Comparison of ENCODE assay signal across 8 mouse cellular contexts in genomic region chr1:66700149-66700692, GRCm38 (mm10). TPM values are rescaled to one million over a fixed set of nuclear protein-coding genes. Genes with fewer than 3 reads are reported as not detected.
DNase-seq lines count a peak whose midpoint lies in the region; ATAC-seq lines count a peak whose summit lies in the region.

No protein-coding gene starts in this region.

- H3K4me2 ChIP-seq in heart, embryonic 11.5 days, result peak overlapping the region; percentile 25
- H3K4me2 ChIP-seq in hindbrain, embryonic 14.5 days (replicated peaks), result peak overlapping the region; percentile 59
- peak overlapping the region; percentile 33; the same call in 1 of the 2 replicates for H3K4me2 ChIP-seq in midbrain, embryonic 11.5 days

- no peaks in the 10 kb centered on the region for H3K27me3 ChIP-seq in heart, embryonic 11.5 days (ENCODE audit: control insufficient read depth, insufficient read depth, low read length)
- no peaks in the 10 kb centered on the region for H3K27me3 ChIP-seq in hindbrain, embryonic 14.5 days (ENCODE audit: control insufficient read depth, insufficient read depth, low read length)
- no peaks in the 10 kb centered on the region for H3K27me3 ChIP-seq in midbrain, embryonic 11.5 days (ENCODE audit: control insufficient read depth, insufficient read depth, low read length)

- H3K27ac ChIP-seq in heart, embryonic 11.5 days (ENCODE audit: low read depth, low read length), result no peak overlapping the region
- no peak overlapping the region for H3K27ac ChIP-seq in hindbrain, embryonic 14.5 days
- H3K27ac ChIP-seq in midbrain, embryonic 11.5 days (ENCODE audit: low read depth, low read length), result no peak overlapping the region

- ATAC-seq in heart, embryonic 11.5 days (replicated peaks; ENCODE audit: insufficient number of reproducible peaks, low FRiP score, low TSS enrichment), result no peak
- peak; percentile 37 for ATAC-seq in hindbrain, embryonic 14.5 days (ENCODE audit: low FRiP score)
- peak; percentile 47 for ATAC-seq in midbrain, embryonic 11.5 days (ENCODE audit: low FRiP score)

- H3K36me3 ChIP-seq in heart, embryonic 11.5 days (ENCODE audit: control insufficient read depth, insufficient read depth, low read length), result no peaks in the 10 kb centered on the region
- no peaks in the 10 kb centered on the region for H3K36me3 ChIP-seq in hindbrain, embryonic 14.5 days (replicated peaks; ENCODE audit: control insufficient read depth, insufficient read depth)
- no peaks in the 10 kb centered on the region for H3K36me3 ChIP-seq in midbrain, embryonic 11.5 days (ENCODE audit: control insufficient read depth, insufficient read depth, low read length)

- H3K4me1 ChIP-seq in heart, embryonic 11.5 days (ENCODE audit: control insufficient read depth, insufficient read depth, low read length), result peaks cover 9% of the 10 kb centered on the region; the same call in 1 of the 2 replicates
- peaks cover 16% of the 10 kb centered on the region; the same call in 1 of the 2 replicates for H3K4me1 ChIP-seq in hindbrain, embryonic 14.5 days (replicated peaks; ENCODE audit: control insufficient read depth, insufficient read depth, low read length)
- peaks cover 5% of the 10 kb centered on the region for H3K4me1 ChIP-seq in midbrain, embryonic 11.5 days (ENCODE audit: control insufficient read depth, insufficient read depth, low read length)

- 45% methylated on average over 5 of the region's 5 CpGs for WGBS in heart, embryonic 11.5 days (ENCODE audit: insufficient replicate concordance)
- 51% methylated on average over 5 of the region's 5 CpGs for WGBS in hindbrain, embryonic 14.5 days
- 46% methylated on average over 5 of the region's 5 CpGs for WGBS in midbrain, embryonic 11.5 days

- H3K9ac ChIP-seq in heart, embryonic 11.5 days (ENCODE audit: low read depth, low read length), result no peak overlapping the region
- peak overlapping the region; percentile 44; the same call in 1 of the 2 replicates for H3K9ac ChIP-seq in hindbrain, embryonic 14.5 days
- H3K9ac ChIP-seq in midbrain, embryonic 11.5 days (ENCODE audit: low read length), result no peak overlapping the region

- peak overlapping the region; percentile 85 for H3K4me3 ChIP-seq in heart, embryonic 11.5 days (ENCODE audit: low read depth, low read length)
- peak overlapping the region; percentile 79 for H3K4me3 ChIP-seq in hindbrain, embryonic 14.5 days (replicated peaks; ENCODE audit: low read length)
- H3K4me3 ChIP-seq in midbrain, embryonic 11.5 days (ENCODE audit: low read depth, low read length), result peak overlapping the region; percentile 85

- no peaks in the 10 kb centered on the region for H3K9me3 ChIP-seq in heart, embryonic 11.5 days (replicated peaks; ENCODE audit: control insufficient read depth, low read length)
- no peaks in the 10 kb centered on the region for H3K9me3 ChIP-seq in hindbrain, embryonic 14.5 days (ENCODE audit: control insufficient read depth, low read length)
- no peaks in the 10 kb centered on the region for H3K9me3 ChIP-seq in midbrain, embryonic 11.5 days (ENCODE audit: control insufficient read depth, low read length)

- DNase-seq in heart, postnatal 4 days, result no peak
- peak; percentile 76 for DNase-seq in R1 (ENCODE audit: low read depth, low spot score)
- no peak for DNase-seq in hindbrain, embryonic 14.5 days (ENCODE audit: low spot score)
- DNase-seq in midbrain, embryonic 11.5 days (ENCODE audit: low spot score, missing footprints), result no peak
- DNase-seq in embryo, embryonic 9.5 days (ENCODE audit: extremely low spot score), result no peak
- DNase-seq in layer of hippocampus, adult 9-11 months, result no peak
- DNase-seq in spleen, postnatal 10 days (ENCODE audit: low spot score in 2 of 2), result no peak

RNA-seq across cellular contexts. Expression of gene Rpe, which starts 0.4 kb away (rescaled TPM):
- 29.8 and 31.8 TPM in 2 replicates for polyA plus RNA-seq in heart, embryonic 11.5 days (2014; fragmentation: Nextera tagmentation; extraction: Ambion mirVana)
- 10 to 100 TPM; 16.7 to 19.2 TPM for total RNA-seq in heart, postnatal 4 days (2021)
- 41.0 and 47.4 TPM in 2 replicates for polyA plus RNA-seq in hindbrain, embryonic 14.5 days (2014; fragmentation: Nextera tagmentation; extraction: Ambion mirVana)
- polyA plus RNA-seq in midbrain, embryonic 11.5 days (2014; fragmentation: Nextera tagmentation; extraction: Ambion mirVana), result 60.6 and 62.6 TPM in 2 replicates
